Mouse (Mus musculus) thymus, adult 2 months (tissue): ENCODE results near the gene Orm3. TPM values are rescaled to one million over a fixed set of nuclear protein-coding genes. Genes with fewer than 3 reads are reported as not detected.

ENCODE experiments used
- DNase-seq: peaks from one replicate; pipeline ENCODE4 v3.0.0; 2021
- H3K27ac ChIP-seq: fragments of 200-500 bp; 2 replicates; pipeline ENCODE4 v1.5.1; 2012; ENCODE audit warnings: low read length, control low read depth; ENCODE audit not compliant: control insufficient read depth, insufficient read depth
- H3K27me3 ChIP-seq: fragments of 200-500 bp; 2 replicates; pipeline ENCODE4 v1.6.1; 2012; ENCODE audit warnings: mild to moderate bottlenecking, low read length, moderate library complexity, mixed read lengths; ENCODE audit not compliant: control insufficient read depth, insufficient read depth
- H3K36me3 ChIP-seq: fragments of 200-500 bp; 2 replicates; pipeline ENCODE4 v1.6.1; 2012; ENCODE audit warnings: mild to moderate bottlenecking, low read length, moderate library complexity; ENCODE audit not compliant: control insufficient read depth, insufficient read depth
- H3K4me1 ChIP-seq: fragments of 200-500 bp; replicated peaks from 2 replicates; pipeline ENCODE4 v1.6.1; 2012; ENCODE audit warnings: low read length; ENCODE audit not compliant: control insufficient read depth, insufficient read depth
- H3K4me3 ChIP-seq: fragments of 200-500 bp; 2 replicates; pipeline ENCODE4 v1.5.1; 2012; ENCODE audit warnings: mild to moderate bottlenecking, low read length, control low read depth, moderate library complexity; ENCODE audit not compliant: control insufficient read depth, insufficient read depth
- CTCF ChIP-seq: fragments of 200-500 bp; IDR thresholded peaks from 2 replicates; pipeline ENCODE4 v1.5.1; 2012; ENCODE audit warnings: mild to moderate bottlenecking, control low read depth, low read length, moderate library complexity, borderline replicate concordance; ENCODE audit not compliant: control insufficient read depth, poor library complexity, insufficient read depth; ENCODE audit errors: extremely low read depth
- POLR2A ChIP-seq: fragments of 200-500 bp; IDR thresholded peaks from 2 replicates; pipeline ENCODE4 v1.6.1; 2012; ENCODE audit warnings: mild to moderate bottlenecking, low read length, control low read depth, moderate library complexity; ENCODE audit not compliant: control insufficient read depth, poor library complexity, insufficient read depth; ENCODE audit errors: extremely low read depth
- WGBS: fragments of 180-500 bp; shearing (Covaris S2); methylation state at CpG from one replicate; pipeline ENCODE4 v1.1.7; 2018; 5-methylcytosine and 5-hydroxymethylcytosine counted together
- polyA plus RNA-seq: library from polyadenylated mRNA; depleted of rRNA; stranded (reverse); fragments of >200 nt; gene quantifications from 2 replicates; pipeline ENCODE4 v1.2.3, GENCODE M21; 2012

Gene Orm3
- polyA plus RNA-seq, 1 experiment: 0.28 TPM

DNA sequence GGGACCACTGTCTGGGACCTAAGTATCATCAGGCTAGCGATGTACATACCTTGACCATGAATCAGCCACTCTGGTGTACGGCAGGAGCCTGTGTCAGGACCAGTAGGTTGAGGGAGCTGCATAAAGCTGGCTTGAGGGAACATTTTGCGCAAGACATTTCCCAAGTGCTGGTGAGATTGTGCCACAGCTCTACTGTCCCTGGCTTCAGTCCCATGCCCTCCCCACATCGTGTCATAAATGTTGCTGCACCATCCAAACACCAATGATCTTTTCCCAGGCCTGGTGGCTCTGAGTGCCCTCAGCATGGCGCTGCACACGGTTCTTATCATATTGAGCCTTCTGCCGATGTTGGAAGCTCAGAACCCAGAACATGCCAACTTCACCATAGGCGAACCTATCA lies 11.7 kb upstream of the Orm3 start, which contains the start of gene Orm1:
Gene Orm1, plus strand, starts transcription at position 266 of the 400 bp plus-strand sequence.
- no peak for DNase-seq
- H3K36me3 ChIP-seq: no peaks in the 10 kb centered on the region
- 93% methylated on average over 8 of the region's 8 CpGs for WGBS
- no peaks in the 10 kb centered on the region for H3K4me1 ChIP-seq
- no peak within 1 kb of the TSS for H3K27ac ChIP-seq
- H3K27me3 ChIP-seq: no peaks in the 10 kb centered on the region
- no peak within 1 kb of the TSS for H3K4me3 ChIP-seq
- no peak for TF ChIP-seq CTCF

GRCm38 (mm10) chr4:63345261-63345660 lies 10.7 kb upstream of the Orm3 start:
- Histone ChIP-seq H3K4me1 (no peaks in the 10 kb centered on the region), H3K4me3 (no peak overlapping the region), H3K36me3 (no peaks in the 10 kb centered on the region), H3K27ac (no peak overlapping the region), H3K27me3 (no peaks in the 10 kb centered on the region)
- no peak for DNase-seq
- TF ChIP-seq CTCF: no peak
- no peak for TF ChIP-seq POLR2A

DNA sequence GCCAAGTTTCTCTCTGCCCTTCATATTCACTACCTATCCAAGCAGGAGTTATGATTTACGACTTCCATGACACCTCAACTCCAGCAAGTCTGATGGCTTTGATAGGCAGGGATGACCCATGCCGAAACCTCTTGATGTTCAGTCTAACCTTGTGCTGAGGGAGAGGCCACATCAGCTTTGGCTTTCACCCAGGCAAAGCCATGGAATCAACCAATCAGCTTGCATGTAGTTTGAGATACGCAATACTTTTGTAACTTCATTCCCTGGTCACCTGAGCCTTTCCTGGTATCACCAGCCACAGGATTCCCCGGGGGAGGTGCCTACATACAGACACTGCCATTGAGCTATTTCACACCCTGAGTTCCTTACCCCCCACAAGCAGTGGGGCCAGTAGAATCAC lies 9.3 kb upstream of the Orm3 start:
- no peak overlapping the region for H3K4me3 ChIP-seq
- no peaks in the 10 kb centered on the region for H3K27me3 ChIP-seq
- no peaks in the 10 kb centered on the region for H3K36me3 ChIP-seq
- WGBS: 92% methylated on average over 4 of the region's 4 CpGs
- H3K27ac ChIP-seq: no peak overlapping the region
- DNase-seq: no peak
- TF ChIP-seq POLR2A: no peak
- TF ChIP-seq CTCF: no peak
- no peaks in the 10 kb centered on the region for H3K4me1 ChIP-seq

GRCm38 (mm10) chr4:63348524-63348923 lies 7.4 kb upstream of the Orm3 start:
- DNase-seq: no peak
- H3K27ac ChIP-seq: no peak overlapping the region
- 90% methylated on average over 6 of the region's 6 CpGs for WGBS
- TF ChIP-seq POLR2A (no peak), CTCF (no peak)
- no peak overlapping the region for H3K4me3 ChIP-seq
- no peaks in the 10 kb centered on the region for H3K27me3 ChIP-seq
- no peaks in the 10 kb centered on the region for H3K36me3 ChIP-seq
- no peaks in the 10 kb centered on the region for H3K4me1 ChIP-seq

DNA sequence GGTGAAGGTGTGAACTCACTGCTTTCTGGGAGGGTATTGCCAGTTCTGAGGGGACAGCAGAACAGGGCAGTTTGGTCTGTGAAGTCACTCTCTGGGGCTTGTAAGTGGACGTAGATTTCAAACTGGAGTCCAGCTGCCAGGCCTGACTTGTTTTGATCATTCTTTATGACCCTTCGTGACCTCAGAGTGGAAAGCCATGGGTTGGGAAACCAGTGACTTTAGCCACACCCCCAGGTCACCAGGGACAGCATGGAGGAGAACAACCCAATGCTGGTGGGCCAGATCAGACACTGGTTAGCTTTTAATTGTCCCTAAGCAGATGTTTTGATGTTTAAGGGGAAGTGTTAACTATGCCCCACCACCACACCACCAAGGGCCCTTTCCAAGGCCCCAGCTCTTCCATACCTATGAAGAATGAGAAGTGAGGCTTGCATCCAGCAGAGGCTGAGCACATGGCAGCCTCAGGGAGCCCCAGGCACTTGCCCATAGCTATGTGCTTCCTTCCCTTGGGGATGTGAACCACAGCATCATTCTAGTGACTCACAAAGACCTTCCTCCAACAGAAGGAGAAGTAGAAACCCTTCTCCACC lies 1.1 kb downstream of the Orm3 start:
- 92% methylated on average over 2 of the region's 2 CpGs for WGBS
- Histone ChIP-seq H3K4me1 (no peaks in the 10 kb centered on the region), H3K4me3 (no peak overlapping the region), H3K27me3 (no peaks in the 10 kb centered on the region), H3K36me3 (no peaks in the 10 kb centered on the region), H3K27ac (no peak overlapping the region)
- no peak for TF ChIP-seq CTCF
- DNase-seq: no peak

DNA sequence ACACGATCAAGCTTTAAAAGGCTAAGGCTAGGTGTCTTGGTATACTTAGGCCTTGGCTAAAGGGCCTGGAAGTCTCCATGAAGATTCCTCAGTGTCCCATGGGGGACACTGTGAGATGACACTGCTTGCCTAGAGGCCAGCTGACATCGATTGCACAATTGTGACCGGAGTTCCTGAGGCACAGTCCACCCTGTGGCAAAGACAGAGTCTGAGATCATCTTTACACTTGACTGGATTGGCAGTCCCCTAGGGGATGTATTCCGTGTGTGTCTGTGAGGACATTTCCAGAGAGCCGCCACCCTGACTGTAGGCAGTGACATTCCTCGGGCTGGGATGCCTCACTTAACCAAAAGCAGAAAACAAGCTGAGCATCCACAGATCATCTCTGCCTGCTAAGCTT lies 3.9 kb downstream of the Orm3 start:
- no peaks in the 10 kb centered on the region for H3K27me3 ChIP-seq
- no peak for DNase-seq
- TF ChIP-seq CTCF: no peak
- no peak for TF ChIP-seq POLR2A
- H3K4me1 ChIP-seq: no peaks in the 10 kb centered on the region
- no peaks in the 10 kb centered on the region for H3K36me3 ChIP-seq
- 91% methylated on average over 6 of the region's 6 CpGs for WGBS
- no peak overlapping the region for H3K27ac ChIP-seq
- no peak overlapping the region for H3K4me3 ChIP-seq

DNA sequence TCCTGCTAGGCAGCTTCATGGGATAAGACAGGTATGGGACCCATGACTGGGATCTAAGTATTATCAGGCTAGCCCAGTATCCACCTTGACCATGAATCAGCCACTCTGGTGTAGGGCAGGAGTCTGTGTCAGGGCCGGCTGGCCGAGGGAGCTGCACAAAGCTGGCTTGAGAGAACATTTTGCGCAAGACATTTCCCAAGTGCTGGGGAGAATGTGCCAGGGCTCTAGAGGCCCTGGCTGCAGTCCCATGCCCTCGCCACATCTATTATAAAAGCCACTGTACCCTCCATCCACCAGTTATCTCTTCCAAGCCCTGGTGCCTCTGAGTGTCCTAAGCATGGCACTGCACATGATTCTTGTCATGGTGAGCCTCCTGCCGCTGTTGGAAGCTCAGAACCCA lies 6.2 kb downstream of the Orm3 start, which contains the start of gene Orm2:
Gene Orm2, plus strand, starts transcription at position 300 of the 400 bp plus-strand sequence.
- TF ChIP-seq POLR2A: no peak
- no peak for TF ChIP-seq CTCF

More for the DNA sequence above, 6.2 kb downstream of the Orm3 start, which contains the start of gene Orm2:
- no peak within 1 kb of the TSS for H3K27ac ChIP-seq
- H3K4me1 ChIP-seq: no peaks in the 10 kb centered on the region; the same call in 1 of the 2 replicates
- 97% methylated on average over 5 of the region's 5 CpGs for WGBS
- H3K36me3 ChIP-seq: peaks cover 2% of the 10 kb centered on the region
- DNase-seq: no peak
- no peak within 1 kb of the TSS for H3K4me3 ChIP-seq
- no peaks in the 10 kb centered on the region for H3K27me3 ChIP-seq
